Mouse (Mus musculus): Measurements from ENCODE around the gene Tmem91. TPM values are rescaled to one million over a fixed set of nuclear protein-coding genes. Genes with fewer than 3 reads are reported as not detected.

The Tmem91 gene
- not detected for polyA plus RNA-seq (2014; fragmentation: Illumina TruSeq; extraction: RNeasy Lipid Tissue Mini Kit (QIAGEN cat#74804); ENCODE audit: low read depth, low replicate concordance)

GRCm38 (mm10) chr7:25674719-25675300 is at the start of gene Tmem91:
TSS of gene Tmem91 (minus strand) at chr7:25675166.

GRCm38 (mm10) chr7:25718788-25719417 is 43.9 kb upstream of the Tmem91 start, which contains the start of gene Ccdc97:
TSS of gene Ccdc97 (minus strand) at chr7:25719088.

GRCm38 (mm10) chr7:25686680-25687531 is 11.9 kb upstream of the Tmem91 start, which contains the start of gene Tgfb1:
TSS of gene Tgfb1 (plus strand) at chr7:25687002.

GRCm38 (mm10) chr7:25680514-25681258 is 5.7 kb upstream of the Tmem91 start, which contains the start of gene B9d2:
TSS of gene B9d2 (plus strand) at chr7:25680780.

GRCm38 (mm10) chr7:25658657-25659472 is 16.1 kb downstream of the Tmem91 start, which contains the start of the genes Bckdha and Exosc5:
TSS of gene Bckdha (minus strand) at chr7:25658981.
TSS of gene Exosc5 (plus strand) at chr7:25659164.

GRCm38 (mm10) chr7:25626509-25627430 is 48.2 kb downstream of the Tmem91 start, which contains the start of gene B3gnt8:
TSS of gene B3gnt8 (plus strand) at chr7:25626654.

Other genes starting within 250 kb of the Tmem91 start
- 17.6 TPM for gene Ceacam1, start 197.6 kb downstream of the Tmem91 start, polyA plus RNA-seq (2014; fragmentation: Illumina TruSeq; extraction: RNeasy Lipid Tissue Mini Kit (QIAGEN cat#74804); ENCODE audit: low read depth, low replicate concordance)
- gene Ceacam2, start 135.3 kb downstream of the Tmem91 start, polyA plus RNA-seq (2014; fragmentation: Illumina TruSeq; extraction: RNeasy Lipid Tissue Mini Kit (QIAGEN cat#74804); ENCODE audit: low read depth, low replicate concordance), result 0.58 TPM
- not detected for gene Erich4, start 59.3 kb downstream of the Tmem91 start, polyA plus RNA-seq (2014; fragmentation: Illumina TruSeq; extraction: RNeasy Lipid Tissue Mini Kit (QIAGEN cat#74804); ENCODE audit: low read depth, low replicate concordance)
- 79.6 TPM for gene Dmac2, start 55.8 kb downstream of the Tmem91 start, polyA plus RNA-seq (2014; fragmentation: Illumina TruSeq; extraction: RNeasy Lipid Tissue Mini Kit (QIAGEN cat#74804); ENCODE audit: low read depth, low replicate concordance)
- gene B3gnt8, start 48.5 kb downstream of the Tmem91 start, polyA plus RNA-seq (2014; fragmentation: Illumina TruSeq; extraction: RNeasy Lipid Tissue Mini Kit (QIAGEN cat#74804); ENCODE audit: low read depth, low replicate concordance), result 3.3 TPM
- gene Bckdha, start 16.2 kb downstream of the Tmem91 start, polyA plus RNA-seq (2014; fragmentation: Illumina TruSeq; extraction: RNeasy Lipid Tissue Mini Kit (QIAGEN cat#74804); ENCODE audit: low read depth, low replicate concordance), result 283 TPM
- 14.5 TPM for gene Exosc5, start 16.0 kb downstream of the Tmem91 start, polyA plus RNA-seq (2014; fragmentation: Illumina TruSeq; extraction: RNeasy Lipid Tissue Mini Kit (QIAGEN cat#74804); ENCODE audit: low read depth, low replicate concordance)
- gene B9d2, start 5.6 kb upstream of the Tmem91 start, polyA plus RNA-seq (2014; fragmentation: Illumina TruSeq; extraction: RNeasy Lipid Tissue Mini Kit (QIAGEN cat#74804); ENCODE audit: low read depth, low replicate concordance), result 19.8 TPM
- 14.2 TPM for gene Tgfb1, start 11.8 kb upstream of the Tmem91 start, polyA plus RNA-seq (2014; fragmentation: Illumina TruSeq; extraction: RNeasy Lipid Tissue Mini Kit (QIAGEN cat#74804); ENCODE audit: low read depth, low replicate concordance)
- gene Ccdc97, start 43.9 kb upstream of the Tmem91 start, polyA plus RNA-seq (2014; fragmentation: Illumina TruSeq; extraction: RNeasy Lipid Tissue Mini Kit (QIAGEN cat#74804); ENCODE audit: low read depth, low replicate concordance), result 41.6 TPM
- gene Hnrnpul1, start 79.6 kb upstream of the Tmem91 start, polyA plus RNA-seq (2014; fragmentation: Illumina TruSeq; extraction: RNeasy Lipid Tissue Mini Kit (QIAGEN cat#74804); ENCODE audit: low read depth, low replicate concordance), result 43.9 TPM
- 58.4 TPM for gene Axl, start 113.5 kb upstream of the Tmem91 start, polyA plus RNA-seq (2014; fragmentation: Illumina TruSeq; extraction: RNeasy Lipid Tissue Mini Kit (QIAGEN cat#74804); ENCODE audit: low read depth, low replicate concordance)
- gene Cyp2s1, start 141.7 kb upstream of the Tmem91 start, polyA plus RNA-seq (2014; fragmentation: Illumina TruSeq; extraction: RNeasy Lipid Tissue Mini Kit (QIAGEN cat#74804); ENCODE audit: low read depth, low replicate concordance), result 4.8 TPM
- gene Cyp2b10, start 222.5 kb upstream of the Tmem91 start, polyA plus RNA-seq (2014; fragmentation: Illumina TruSeq; extraction: RNeasy Lipid Tissue Mini Kit (QIAGEN cat#74804); ENCODE audit: low read depth, low replicate concordance), result 0.92 TPM

All from heart, adult 10 weeks (tissue).